Mouse (Mus musculus): ENCODE measurements at regions not wholly inside any gene's neighbourhood (a gene's known extent, or its start where the extent isn't known, plus 50 kb on each side); places are given as distances from the start of the nearest gene placed in this dataset.

DNA sequence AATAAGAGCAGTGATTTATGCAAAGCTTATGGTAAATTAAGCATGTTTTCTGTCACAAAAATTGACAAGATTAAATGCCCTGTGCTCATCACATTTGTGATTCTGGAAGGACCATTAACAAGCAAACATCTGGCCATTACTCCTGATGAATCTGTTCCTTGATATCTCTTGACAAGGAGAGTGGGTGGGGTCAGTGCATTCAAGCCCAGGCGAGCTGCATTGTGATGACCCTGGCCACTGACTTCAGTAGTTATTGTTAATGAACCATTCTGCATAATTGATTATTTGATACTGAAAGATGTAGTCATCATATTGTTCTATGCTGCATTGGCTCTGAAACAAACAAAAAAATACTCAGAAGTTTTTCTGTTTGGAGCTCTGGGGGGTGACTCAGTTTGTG, 115.4 kb upstream of the Prmt6 start:
- WGBS, result 45% methylated on average over 1 of the region's 1 CpGs
- no peak overlapping the region for H3K4me2 ChIP-seq (replicated peaks)
- H3K4me1 ChIP-seq, result no peaks in the 10 kb centered on the region
- H3K36me3 ChIP-seq, result no peaks in the 10 kb centered on the region
- peak; percentile 61; the same call in 1 of the 2 replicates for ATAC-seq (ENCODE audit: low FRiP score)
- H3K27ac ChIP-seq, result no peak overlapping the region
- H3K27me3 ChIP-seq, result no peaks in the 10 kb centered on the region
- no peak overlapping the region for H3K4me3 ChIP-seq
- no peak overlapping the region for H3K9ac ChIP-seq
- H3K9me3 ChIP-seq (replicated peaks), result no peaks in the 10 kb centered on the region

DNA sequence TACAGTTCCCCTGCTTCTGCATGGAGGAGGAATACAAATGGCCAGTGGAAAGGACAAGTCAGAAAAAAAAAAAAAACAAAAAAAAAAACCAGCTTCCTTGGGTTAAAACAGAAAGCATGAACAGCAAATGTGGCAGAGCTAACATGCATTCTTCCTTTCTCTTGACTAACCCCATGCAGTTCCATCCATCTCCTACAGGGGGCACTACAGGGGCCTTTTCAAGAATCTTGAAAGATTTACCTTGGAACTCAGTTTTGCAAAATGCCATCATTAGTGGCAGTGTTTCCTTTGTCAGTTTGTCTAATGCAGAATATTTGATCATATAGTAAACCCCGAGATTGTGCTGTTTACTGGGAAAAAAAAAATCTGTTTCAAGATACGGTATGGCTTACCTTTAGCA, 111.1 kb upstream of the Prmt6 start:
- Histone ChIP-seq H3K36me3 (no peaks in the 10 kb centered on the region), H3K27ac (no peak overlapping the region), H3K27me3 (no peaks in the 10 kb centered on the region), H3K4me3 (no peak overlapping the region), H3K9ac (no peak overlapping the region), H3K4me1 (no peaks in the 10 kb centered on the region), H3K9me3 (replicated peaks) (no peaks in the 10 kb centered on the region), H3K4me2 (replicated peaks) (no peak overlapping the region)
- 97% methylated on average over 2 of the region's 2 CpGs for WGBS
- ATAC-seq (ENCODE audit: low FRiP score), result no peak

DNA sequence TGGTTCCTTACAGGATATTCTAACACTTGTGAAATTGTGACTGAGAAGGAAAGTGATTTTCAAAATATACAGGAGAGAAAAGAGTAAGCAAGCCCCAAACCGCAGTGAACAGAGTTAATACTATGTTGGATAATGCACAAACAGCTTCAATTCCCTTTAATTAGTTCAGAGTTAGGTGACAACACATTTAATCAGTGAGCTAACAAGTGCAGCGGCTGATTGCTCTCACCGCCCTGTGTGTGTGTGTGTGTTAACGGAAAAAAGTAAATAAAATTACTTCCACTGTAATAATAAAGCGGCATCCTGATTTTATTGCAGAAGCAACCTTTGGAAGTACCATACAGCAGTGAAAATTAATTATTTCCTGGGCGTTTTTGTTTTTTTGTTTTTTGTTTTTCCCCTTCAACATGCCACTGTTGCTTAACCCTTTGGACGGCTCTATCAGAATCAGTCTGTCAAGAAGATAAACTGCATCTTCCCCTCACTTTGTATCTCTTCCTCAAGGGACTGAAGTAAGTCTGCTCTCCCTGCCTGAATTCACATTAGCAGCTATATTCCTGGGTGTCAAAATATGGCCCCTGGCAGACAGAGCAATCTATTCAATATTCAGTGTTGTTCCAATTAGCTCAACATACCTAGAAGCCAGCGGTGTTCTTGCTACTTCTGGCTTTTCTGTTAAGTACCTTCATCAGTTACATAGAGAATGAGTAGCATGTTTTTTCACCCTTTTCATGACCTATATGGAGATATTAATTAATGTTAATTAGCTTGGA, 106.2 kb upstream of the Prmt6 start:
- WGBS, result 82% methylated on average over 8 of the region's 8 CpGs
- Histone ChIP-seq H3K4me2 (replicated peaks) (no peak overlapping the region), H3K27me3 (no peaks in the 10 kb centered on the region), H3K4me1 (no peaks in the 10 kb centered on the region), H3K27ac (no peak overlapping the region), H3K4me3 (no peak overlapping the region), H3K9ac (no peak overlapping the region), H3K9me3 (replicated peaks) (no peaks in the 10 kb centered on the region), H3K36me3 (no peaks in the 10 kb centered on the region)
- no peak for ATAC-seq (ENCODE audit: low FRiP score)

DNA sequence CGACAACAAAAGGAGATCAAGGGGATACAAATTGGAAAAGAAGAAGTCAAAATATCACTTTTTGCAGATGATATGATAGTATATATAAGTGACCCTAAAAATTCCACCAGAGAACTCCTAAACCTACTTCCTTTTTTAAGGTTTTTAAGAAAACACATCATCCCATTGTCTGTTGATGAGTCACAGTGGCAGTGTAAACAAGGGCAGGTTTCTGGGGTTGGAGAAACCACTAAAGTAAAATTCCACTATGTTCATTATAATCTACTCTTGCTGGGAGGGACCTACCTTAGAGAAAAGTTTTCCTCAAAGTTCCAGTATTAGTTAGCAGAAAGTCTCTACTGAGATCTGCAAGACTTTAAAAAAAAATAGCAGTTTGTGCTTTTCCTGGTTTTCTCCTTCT, 102.9 kb upstream of the Prmt6 start:
- 88% methylated on average over 1 of the region's 1 CpGs for WGBS
- Histone ChIP-seq H3K9me3 (replicated peaks) (no peaks in the 10 kb centered on the region), H3K4me1 (no peaks in the 10 kb centered on the region), H3K4me3 (no peak overlapping the region), H3K36me3 (no peaks in the 10 kb centered on the region), H3K4me2 (replicated peaks) (no peak overlapping the region), H3K27me3 (no peaks in the 10 kb centered on the region), H3K27ac (no peak overlapping the region), H3K9ac (no peak overlapping the region)
- no peak for ATAC-seq (ENCODE audit: low FRiP score)

DNA sequence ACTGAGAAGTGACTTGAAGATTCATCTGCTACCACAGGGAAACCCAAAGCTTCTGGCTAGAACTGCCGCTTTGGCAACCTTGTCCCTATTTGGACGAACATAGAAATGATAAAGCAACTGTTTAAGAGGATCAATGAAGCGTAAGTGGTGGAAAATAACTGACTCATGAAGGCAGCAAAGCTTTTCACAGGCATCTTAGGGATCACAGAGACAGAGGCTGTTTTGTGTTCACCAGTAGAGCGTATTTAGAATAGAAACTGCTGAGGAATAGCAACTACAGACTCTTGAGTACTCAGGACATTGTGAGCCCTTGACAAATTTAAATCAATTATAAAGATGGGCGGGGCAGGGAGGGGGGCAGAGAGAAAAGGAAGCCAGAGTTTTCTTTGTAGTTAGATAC, 99.3 kb upstream of the Prmt6 start:
- no peak for ATAC-seq (ENCODE audit: low FRiP score)
- H3K27me3 ChIP-seq, result no peaks in the 10 kb centered on the region
- no peak overlapping the region for H3K9ac ChIP-seq
- H3K4me1 ChIP-seq, result no peaks in the 10 kb centered on the region
- no peak overlapping the region for H3K4me3 ChIP-seq
- no peaks in the 10 kb centered on the region for H3K36me3 ChIP-seq
- 71% methylated on average over 5 of the region's 5 CpGs for WGBS
- H3K27ac ChIP-seq, result no peak overlapping the region
- no peak overlapping the region for H3K4me2 ChIP-seq (replicated peaks)
- no peaks in the 10 kb centered on the region for H3K9me3 ChIP-seq (replicated peaks)

DNA sequence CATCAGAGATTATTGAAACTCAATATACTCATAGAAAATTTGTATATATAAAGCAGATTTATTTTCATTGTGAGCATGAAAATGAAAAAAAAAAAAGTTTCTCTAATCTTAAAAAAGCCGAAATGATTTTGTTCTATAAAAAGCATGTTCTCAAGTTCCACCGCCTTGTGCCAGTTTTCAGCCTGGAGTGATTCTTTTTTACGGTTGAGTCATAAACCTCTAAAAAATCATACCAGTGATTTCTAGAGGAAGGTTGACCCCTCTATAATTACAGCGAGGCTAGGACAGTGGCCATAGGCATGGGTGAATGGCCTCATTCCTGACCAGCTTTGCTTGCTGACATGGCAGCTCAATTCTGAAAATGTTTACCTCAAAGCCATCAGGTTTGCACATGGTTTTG, 98.6 kb upstream of the Prmt6 start:
- ATAC-seq (ENCODE audit: low FRiP score), result no peak
- Histone ChIP-seq H3K27ac (no peak overlapping the region), H3K36me3 (no peaks in the 10 kb centered on the region), H3K27me3 (no peaks in the 10 kb centered on the region), H3K4me1 (no peaks in the 10 kb centered on the region), H3K4me3 (no peak overlapping the region), H3K9me3 (replicated peaks) (no peaks in the 10 kb centered on the region), H3K9ac (no peak overlapping the region), H3K4me2 (replicated peaks) (no peak overlapping the region)
- WGBS, result 96% methylated on average over 4 of the region's 4 CpGs

DNA sequence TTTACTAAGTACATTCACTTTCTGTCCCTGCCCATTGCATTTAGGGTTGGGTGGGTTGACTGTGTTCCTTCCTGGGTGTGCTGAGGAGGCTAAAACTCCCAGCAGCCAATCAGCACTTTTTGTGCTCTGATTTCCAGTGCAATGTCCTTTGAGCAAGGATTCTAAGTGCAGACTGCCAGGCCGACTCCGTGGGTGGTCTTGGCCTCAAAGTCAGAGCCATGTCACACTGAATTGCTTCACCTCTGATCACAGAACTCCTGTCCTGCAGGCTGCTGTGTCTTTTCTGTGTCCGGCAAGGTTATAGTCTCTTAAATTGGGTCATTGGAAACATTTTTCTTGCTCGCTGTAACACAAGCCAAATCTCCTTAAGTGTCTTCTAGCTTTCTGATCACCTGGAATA, 94.0 kb upstream of the Prmt6 start:
- Histone ChIP-seq H3K4me3 (no peak overlapping the region), H3K4me1 (no peaks in the 10 kb centered on the region), H3K36me3 (no peaks in the 10 kb centered on the region), H3K9me3 (replicated peaks) (no peaks in the 10 kb centered on the region), H3K4me2 (replicated peaks) (no peak overlapping the region), H3K27ac (no peak overlapping the region), H3K27me3 (no peaks in the 10 kb centered on the region), H3K9ac (no peak overlapping the region)
- ATAC-seq (ENCODE audit: low FRiP score), result no peak
- WGBS, result 68% methylated on average over 4 of the region's 4 CpGs

DNA sequence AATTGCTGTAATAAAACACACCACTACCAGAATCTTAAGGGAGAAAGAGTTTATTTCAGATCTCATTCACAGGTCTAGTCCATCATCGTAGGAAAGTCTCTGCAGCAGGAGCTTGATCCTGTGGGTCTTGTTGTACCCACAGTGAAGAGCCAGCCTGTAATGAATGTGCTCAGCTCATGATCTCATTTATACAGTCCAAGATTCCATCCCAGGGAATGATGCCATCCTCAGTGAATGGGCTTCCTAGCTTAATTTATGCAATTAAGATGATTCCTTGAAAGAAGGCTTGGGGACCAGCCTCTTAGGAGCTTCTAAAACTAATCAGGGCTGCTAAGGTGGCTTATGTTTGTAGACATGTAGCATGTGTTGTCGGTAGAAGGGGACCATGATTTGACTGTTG, 89.3 kb upstream of the Prmt6 start:
- H3K27me3 ChIP-seq, result no peaks in the 10 kb centered on the region
- H3K9me3 ChIP-seq (replicated peaks), result no peaks in the 10 kb centered on the region
- no peak overlapping the region for H3K4me3 ChIP-seq
- no peak overlapping the region for H3K4me2 ChIP-seq (replicated peaks)
- ATAC-seq (ENCODE audit: low FRiP score), result no peak
- 98% methylated on average over 2 of the region's 2 CpGs for WGBS
- no peak overlapping the region for H3K27ac ChIP-seq
- H3K4me1 ChIP-seq, result no peaks in the 10 kb centered on the region
- no peak overlapping the region for H3K9ac ChIP-seq
- no peaks in the 10 kb centered on the region for H3K36me3 ChIP-seq

DNA sequence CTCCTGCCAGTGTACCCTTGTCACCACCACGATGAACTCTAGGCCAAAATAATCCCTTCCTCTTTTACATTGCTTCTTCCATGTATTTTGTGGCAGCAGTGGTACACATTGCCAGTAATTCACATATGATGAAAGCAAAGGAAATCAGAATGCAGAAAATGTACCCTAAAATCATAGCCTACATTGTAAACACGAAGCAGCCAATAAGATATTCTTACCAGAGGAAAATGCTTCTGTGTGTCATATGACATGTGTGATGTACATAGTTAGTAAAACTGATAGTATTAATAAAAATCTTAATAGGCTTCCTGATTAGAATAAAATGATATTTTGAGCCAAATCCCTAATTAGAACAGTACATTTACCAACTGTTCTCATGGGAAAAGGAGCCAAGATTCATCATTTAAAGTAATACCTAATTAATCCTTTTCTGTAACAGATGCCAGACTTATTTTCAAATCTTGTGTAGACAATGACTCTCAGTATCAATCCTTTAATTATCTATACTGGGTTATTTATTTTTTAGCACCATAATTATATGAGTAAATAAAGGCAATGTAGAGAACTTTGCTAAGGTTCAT, 88.3 kb upstream of the Prmt6 start:
- Histone ChIP-seq H3K36me3 (no peaks in the 10 kb centered on the region), H3K4me2 (replicated peaks) (no peak overlapping the region), H3K27me3 (no peaks in the 10 kb centered on the region), H3K4me1 (no peaks in the 10 kb centered on the region), H3K9ac (no peak overlapping the region), H3K4me3 (no peak overlapping the region), H3K27ac (no peak overlapping the region), H3K9me3 (replicated peaks) (no peaks in the 10 kb centered on the region)
- 87% methylated on average over 2 of the region's 2 CpGs for WGBS
- ATAC-seq (ENCODE audit: low FRiP score), result no peak

DNA sequence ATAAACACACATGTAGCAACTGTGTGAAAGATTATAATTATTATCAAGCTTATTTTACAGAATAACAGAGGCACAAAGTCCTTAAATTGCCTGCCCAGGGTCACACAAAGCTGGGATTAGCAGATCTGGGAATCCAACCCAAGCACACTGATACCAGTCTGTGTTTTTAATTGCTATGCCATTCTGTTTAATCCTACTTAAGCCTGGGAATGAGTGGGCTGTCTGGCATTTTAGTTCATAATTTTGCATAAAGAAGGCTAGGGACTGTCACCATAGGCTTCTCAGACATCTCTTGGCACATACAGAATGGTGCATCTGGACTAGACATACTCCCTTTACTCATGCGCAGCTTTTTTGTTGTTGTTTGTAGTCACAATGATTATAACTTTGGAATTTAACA, 78.4 kb upstream of the Prmt6 start:
- WGBS, result 97% methylated on average over 1 of the region's 1 CpGs
- Histone ChIP-seq H3K36me3 (no peaks in the 10 kb centered on the region), H3K27me3 (no peaks in the 10 kb centered on the region), H3K4me1 (no peaks in the 10 kb centered on the region), H3K4me3 (no peak overlapping the region), H3K9me3 (replicated peaks) (no peaks in the 10 kb centered on the region), H3K27ac (no peak overlapping the region), H3K4me2 (replicated peaks) (no peak overlapping the region), H3K9ac (no peak overlapping the region)
- ATAC-seq (ENCODE audit: low FRiP score), result no peak

DNA sequence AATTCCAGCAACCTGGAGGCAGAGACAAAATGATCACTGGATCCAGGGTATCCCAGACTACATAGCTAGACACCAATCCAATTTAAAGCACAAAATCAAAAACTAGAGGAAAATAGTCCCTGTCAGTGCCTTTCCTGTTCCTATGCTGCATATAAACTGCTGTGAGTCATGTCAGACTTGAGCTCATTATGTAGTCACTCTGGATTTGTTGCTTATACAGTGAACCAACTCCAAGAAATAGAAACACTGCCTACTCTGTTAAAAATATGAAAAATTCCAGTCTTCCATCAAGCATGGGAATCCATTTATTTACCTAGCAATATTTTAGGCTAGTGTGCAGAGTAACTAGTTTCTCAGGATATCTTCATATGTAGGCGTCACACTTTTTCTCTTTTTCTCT, 59.5 kb upstream of the Prmt6 start:
- Histone ChIP-seq H3K4me3 (no peak overlapping the region), H3K36me3 (no peaks in the 10 kb centered on the region), H3K27me3 (no peaks in the 10 kb centered on the region), H3K9me3 (replicated peaks) (no peaks in the 10 kb centered on the region), H3K9ac (no peak overlapping the region), H3K4me1 (no peaks in the 10 kb centered on the region), H3K4me2 (replicated peaks) (no peak overlapping the region), H3K27ac (no peak overlapping the region)
- no peak for ATAC-seq (ENCODE audit: low FRiP score)
- 89% methylated on average over 1 of the region's 1 CpGs for WGBS

DNA sequence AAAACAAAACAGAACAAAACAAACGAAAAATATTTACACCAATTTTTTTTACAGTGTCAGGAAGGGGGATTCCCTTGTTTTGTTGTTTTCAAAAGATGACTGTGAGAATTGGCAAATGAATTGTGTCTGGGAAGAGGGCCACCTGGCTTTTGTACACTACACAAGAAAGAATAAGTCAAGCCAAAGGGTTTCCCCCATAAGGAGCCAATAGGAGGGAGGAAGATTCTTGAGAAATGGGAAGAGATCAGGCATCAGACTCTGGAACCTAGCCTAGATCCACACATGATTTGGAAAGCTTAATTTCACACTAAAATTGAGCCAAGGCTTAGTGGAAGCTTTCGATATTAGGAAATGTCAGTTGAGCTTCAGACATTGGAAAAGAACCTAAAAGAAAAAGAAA, 52.4 kb upstream of the Prmt6 start:
- H3K4me2 ChIP-seq (replicated peaks), result no peak overlapping the region
- no peak overlapping the region for H3K27ac ChIP-seq
- H3K9me3 ChIP-seq (replicated peaks), result no peaks in the 10 kb centered on the region
- H3K4me3 ChIP-seq, result no peak overlapping the region
- no peaks in the 10 kb centered on the region for H3K4me1 ChIP-seq
- no peak for ATAC-seq (ENCODE audit: low FRiP score)
- no peaks in the 10 kb centered on the region for H3K27me3 ChIP-seq
- 81% methylated on average over 2 of the region's 2 CpGs for WGBS
- H3K36me3 ChIP-seq, result no peaks in the 10 kb centered on the region
- H3K9ac ChIP-seq, result no peak overlapping the region

Data from hindbrain, embryonic 12.5 days (tissue).